Mouse (Mus musculus) erythroid progenitor cell, adult 5-6 weeks (primary cell): Measurements from ENCODE around the gene Pi4kb. TPM values are rescaled to one million over a fixed set of nuclear protein-coding genes. Genes with fewer than 3 reads are reported as not detected.
"Not testable (repeated sequence)": the region's sequence is repeated elsewhere in the genome, so short reads cannot be mapped to it uniquely, and the experiment has no call there.

Source experiments
- ATAC-seq: replicated peaks from 2 replicates; pipeline ENCODE4 v1.8.0; 2016; ENCODE audit warnings: moderate number of reproducible peaks, mild to moderate bottlenecking, moderate TSS enrichment, inconsistent platforms; ENCODE audit not compliant: poor library complexity, low FRiP score, severe bottlenecking
- total RNA-seq, 2 experiments: library from RNA; stranded (forward) in 1 of 2; stranded (reverse) in 1 of 2; fragments of 150-400 nt in 1 of 2; fragments of 186-747, 209-891 nt in 1 of 2; gene quantifications; 2 replicates each; pipeline versions ENCODE4 v1.2.3 to v1.2.4; 2015 to 2017; ENCODE audit warnings: low replicate concordance in 2 of 2

Pi4kb gene
- 12.2 and 26.7 TPM in 2 replicates for total RNA-seq (2015; ENCODE audit: low replicate concordance)
- 9.5 and 26.1 TPM in 2 replicates for total RNA-seq (2017; ENCODE audit: low replicate concordance)

GRCm38 (mm10) chr3:94974528-94975422, at the start of gene Pi4kb:
TSS of gene Pi4kb (plus strand) at chr3:94974731.
- peak; percentile 89 for ATAC-seq

DNA sequence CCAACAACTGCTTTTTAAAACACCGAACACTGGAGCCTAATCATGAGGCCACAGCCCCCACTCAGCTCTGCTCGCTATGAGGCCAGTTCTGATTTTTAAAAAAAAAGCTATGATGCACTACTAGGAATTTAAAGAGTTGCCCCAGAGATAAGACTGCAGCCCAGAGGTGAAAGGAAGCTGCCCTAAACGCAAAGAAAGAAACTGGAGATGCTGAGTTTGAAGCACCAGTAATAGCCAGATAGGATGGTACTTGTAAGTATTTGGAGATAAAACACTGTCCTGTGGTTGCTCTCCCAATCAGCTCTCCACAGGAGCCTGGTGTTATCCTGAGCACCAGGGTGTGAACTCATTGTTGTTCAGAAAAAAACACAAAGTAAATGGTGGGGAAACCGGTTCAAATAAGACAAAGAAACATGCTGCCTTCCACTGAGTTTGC, 48.2 kb upstream of the Pi4kb start:
- ATAC-seq: peak; percentile 84

DNA sequence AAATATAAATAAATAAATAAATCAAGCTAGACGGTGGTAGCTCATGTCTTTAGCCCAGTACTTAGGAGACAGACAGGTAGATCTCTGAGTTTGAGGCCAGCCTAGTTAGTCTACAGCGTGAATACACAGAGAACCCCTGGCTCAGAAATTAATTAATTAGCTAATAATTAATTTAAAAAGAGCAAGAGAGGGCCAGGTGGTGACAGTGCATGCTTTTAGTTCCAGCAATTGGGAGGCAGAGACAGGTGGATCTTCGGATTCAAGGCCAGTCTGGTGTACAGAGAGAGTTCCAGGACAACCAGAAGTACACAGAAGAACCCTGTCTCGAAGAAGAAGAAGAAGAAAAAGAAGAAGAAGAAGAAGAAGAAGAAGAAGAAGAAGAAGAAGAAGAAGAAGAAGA, 45.6 kb upstream of the Pi4kb start:
- not testable (repeated sequence) for ATAC-seq

GRCm38 (mm10) chr3:94930386-94931266, 43.9 kb upstream of the Pi4kb start:
- not testable (repeated sequence) for ATAC-seq

- not testable (repeated sequence) for ATAC-seq
Measured at GRCm38 (mm10) chr3:94931427-94932082, 43.0 kb upstream of the Pi4kb start.

- not testable (repeated sequence) for ATAC-seq
Measured at GRCm38 (mm10) chr3:94932279-94932678, 42.3 kb upstream of the Pi4kb start.

GRCm38 (mm10) chr3:94932809-94933564, 41.5 kb upstream of the Pi4kb start, which contains the start of gene Selenbp1:
TSS of gene Selenbp1 (plus strand) at chr3:94933056.
- ATAC-seq: peak; percentile 79

DNA sequence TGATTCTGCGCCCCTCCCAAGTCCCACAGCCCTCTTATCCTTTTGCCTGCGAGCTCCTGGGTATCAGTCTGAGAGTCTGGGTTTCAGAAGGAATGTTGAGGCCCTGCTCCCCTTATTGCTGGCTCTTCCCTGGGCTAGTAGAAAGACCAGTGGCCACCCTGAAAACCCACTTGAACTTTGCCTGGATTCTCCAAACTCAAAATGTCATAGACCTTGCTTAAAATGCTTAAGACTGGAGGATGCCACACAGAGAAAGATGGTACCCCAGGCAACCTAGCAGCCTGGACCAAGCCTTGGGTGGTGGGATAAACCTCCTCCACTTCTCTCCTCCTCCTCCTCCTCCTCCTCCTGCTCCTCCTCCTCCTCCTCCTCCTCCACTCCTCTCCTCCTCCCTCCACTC, 40.9 kb upstream of the Pi4kb start:
- ATAC-seq: not testable (repeated sequence)

GRCm38 (mm10) chr3:94934564-94934963, 40.0 kb upstream of the Pi4kb start:
- ATAC-seq: peak; percentile 25

DNA sequence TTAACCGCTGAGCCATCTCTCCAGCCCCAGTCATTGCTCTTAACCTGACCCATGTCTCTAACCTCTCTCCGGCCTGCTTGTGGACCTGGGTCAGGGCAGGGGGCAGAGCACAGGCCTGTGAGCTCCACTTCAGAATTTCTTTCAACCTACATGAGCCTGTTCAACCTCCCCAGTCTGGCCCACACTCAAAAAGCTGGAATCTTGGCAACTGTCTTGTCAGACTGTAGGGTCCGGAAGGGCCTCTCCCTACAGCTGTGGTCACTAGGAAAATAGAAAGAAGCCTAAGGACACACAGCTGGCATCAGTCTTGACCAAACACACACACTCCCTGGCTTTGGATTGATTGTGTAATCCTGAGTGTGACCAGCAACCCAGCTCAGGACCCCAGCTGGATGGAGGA, 39.2 kb upstream of the Pi4kb start:
- ATAC-seq: not testable (repeated sequence)

GRCm38 (mm10) chr3:94936147-94936546, 38.4 kb upstream of the Pi4kb start:
- ATAC-seq: peak; percentile 30

- not testable (repeated sequence) for ATAC-seq
Measured at GRCm38 (mm10) chr3:94937194-94937593, 37.3 kb upstream of the Pi4kb start.

GRCm38 (mm10) chr3:94940033-94940432, 34.5 kb upstream of the Pi4kb start:
- not testable (repeated sequence) for ATAC-seq

DNA sequence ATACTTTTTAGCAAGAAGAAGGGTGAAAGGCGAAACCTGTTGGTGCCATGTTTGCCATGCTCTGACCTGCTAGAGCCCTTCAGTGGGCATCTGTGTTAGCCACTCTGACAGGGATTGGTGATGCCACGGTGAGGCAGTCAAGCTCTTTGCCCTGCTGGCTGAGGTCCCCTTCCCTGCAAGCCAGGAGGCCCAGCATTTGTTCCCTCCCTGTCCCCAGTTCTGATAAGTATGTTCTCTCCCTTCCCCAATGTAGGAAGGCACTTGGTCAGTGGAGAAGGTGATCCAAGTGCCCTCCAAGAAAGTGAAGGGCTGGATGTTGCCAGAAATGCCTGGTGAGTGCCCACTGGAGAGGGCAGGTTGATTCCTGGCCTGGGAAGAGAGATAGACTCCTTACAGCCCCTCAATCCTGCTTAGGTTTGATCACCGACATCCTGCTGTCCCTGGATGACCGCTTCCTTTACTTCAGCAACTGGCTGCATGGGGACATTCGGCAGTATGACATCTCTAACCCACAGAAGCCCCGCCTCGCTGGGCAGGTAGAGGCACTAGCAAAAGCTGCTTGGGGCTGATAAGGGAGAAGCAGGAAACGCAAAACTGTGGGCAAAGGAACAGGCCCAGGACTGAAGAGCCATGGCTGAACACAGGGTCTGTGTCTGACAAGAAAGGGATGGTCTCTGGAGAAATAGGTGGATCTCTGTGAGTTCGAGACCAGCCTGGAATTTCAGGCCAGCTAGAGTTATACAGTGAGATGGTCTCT, 32.1 kb upstream of the Pi4kb start:
- ATAC-seq: peak; percentile 92

- peak; percentile 80 for ATAC-seq
Measured at GRCm38 (mm10) chr3:94943706-94944105, 30.8 kb upstream of the Pi4kb start.

- ATAC-seq: no peak
Measured at GRCm38 (mm10) chr3:94948066-94948614, 26.4 kb upstream of the Pi4kb start.

- ATAC-seq: no peak
Measured at GRCm38 (mm10) chr3:94949645-94950044, 24.9 kb upstream of the Pi4kb start.

DNA sequence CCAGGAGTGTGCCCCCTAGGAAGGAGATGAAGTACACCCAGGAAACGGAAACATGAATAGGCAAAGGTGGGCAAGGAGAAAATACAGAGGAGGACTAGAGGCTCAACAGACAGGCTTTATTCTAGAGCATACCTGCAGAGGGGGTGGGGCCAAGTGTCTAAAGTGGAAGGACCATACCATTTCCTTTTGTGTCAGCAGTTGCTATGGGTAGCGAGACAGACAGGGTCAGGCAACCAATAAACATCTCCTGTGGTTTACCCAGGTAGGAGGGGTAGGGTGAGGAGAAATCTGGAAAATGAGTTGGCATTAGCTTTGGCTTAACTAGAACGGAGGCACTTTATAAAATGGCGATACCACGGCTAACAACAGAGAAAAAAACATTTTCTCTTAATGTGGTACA, 21.7 kb upstream of the Pi4kb start:
- no peak for ATAC-seq
